Mouse (Mus musculus): ENCODE results near the gene Serpini2. TPM values are rescaled to one million over a fixed set of nuclear protein-coding genes. Genes with fewer than 3 reads are reported as not detected.

Gene Serpini2
- total and polyA plus RNA-seq, 3 experiments: not detected

GRCm38 (mm10) chr3:75259356-75259755, 10.5 kb downstream of the Serpini2 start:
- no peak for TF ChIP-seq EP300 (IDR thresholded peaks at IDR 0.05; ENCODE audit: insufficient read depth, low read depth, low read length)
- no peak for TF ChIP-seq POLR2A (IDR thresholded peaks at IDR 0.05; ENCODE audit: insufficient read depth, low read depth, low read length)
- Histone ChIP-seq H3K36me3 (ENCODE audit: control insufficient read depth, insufficient read depth, low read length) (no peaks in the 10 kb centered on the region), H3K79me2 (replicated peaks; ENCODE audit: control insufficient read depth, insufficient read depth, low read length) (no peaks in the 10 kb centered on the region), H3K4me1 (ENCODE audit: control insufficient read depth, insufficient read depth, low read length) (no peaks in the 10 kb centered on the region), H3K4me3 (no peak overlapping the region), H3K27me3 (ENCODE audit: control insufficient read depth, insufficient read depth, low read length) (no peaks in the 10 kb centered on the region), H3K9ac (ENCODE audit: low read depth, low read length) (no peak overlapping the region), H3K27ac (no peak overlapping the region)
- no peak for DNase-seq
- intact Hi-C loops (cut with DNase I): no loop called here

DNA sequence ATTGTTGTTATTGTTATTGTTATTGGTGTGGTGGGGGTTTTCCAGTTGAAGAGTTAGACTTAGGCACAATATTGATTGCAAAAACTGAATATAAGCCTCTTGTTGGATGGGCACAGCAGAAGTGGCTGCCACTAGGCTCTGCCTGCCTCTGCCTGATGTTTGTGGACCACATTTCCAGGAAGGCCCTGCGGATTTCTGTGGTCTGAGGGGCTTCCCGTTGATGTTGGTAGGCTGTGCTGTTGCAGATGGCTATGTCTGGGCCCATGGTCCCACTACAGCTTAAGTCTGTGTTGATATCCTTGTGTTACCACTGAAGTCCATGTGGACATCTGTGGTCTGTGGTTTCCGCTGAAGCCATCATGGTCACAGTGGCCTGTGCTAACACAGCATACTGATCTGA, 50.2 kb downstream of the Serpini2 start:
- DNase-seq: no peak
- no peaks in the 10 kb centered on the region for H3K36me3 ChIP-seq (ENCODE audit: control insufficient read depth, insufficient read depth, low read length)
- H3K4me3 ChIP-seq: no peak overlapping the region
- no peaks in the 10 kb centered on the region for H3K27me3 ChIP-seq (ENCODE audit: control insufficient read depth, insufficient read depth, low read length)
- H3K4me1 ChIP-seq (ENCODE audit: control insufficient read depth, insufficient read depth, low read length): no peaks in the 10 kb centered on the region
- TF ChIP-seq POLR2A (IDR thresholded peaks at IDR 0.05; ENCODE audit: insufficient read depth, low read depth, low read length): no peak
- no peak for TF ChIP-seq CTCF (IDR thresholded peaks at IDR 0.05)
- TF ChIP-seq EP300 (IDR thresholded peaks at IDR 0.05; ENCODE audit: insufficient read depth, low read depth, low read length): no peak
- WGBS: 68% methylated on average over 3 of the region's 3 CpGs
- no peak overlapping the region for H3K27ac ChIP-seq
- H3K9ac ChIP-seq (ENCODE audit: low read depth, low read length): no peak overlapping the region
- intact Hi-C loops (cut with DNase I): loop anchor here (1.0 to 5.0 kb wide), 2 partner anchors 298 to 501 kb away; no protein-coding TSS in a partner anchor
- H3K79me2 ChIP-seq (replicated peaks; ENCODE audit: control insufficient read depth, insufficient read depth, low read length): no peaks in the 10 kb centered on the region

GRCm38 (mm10) chr3:75219211-75219610, 50.7 kb downstream of the Serpini2 start:
- Histone ChIP-seq H3K36me3 (ENCODE audit: control insufficient read depth, insufficient read depth, low read length) (no peaks in the 10 kb centered on the region), H3K27me3 (ENCODE audit: control insufficient read depth, insufficient read depth, low read length) (no peaks in the 10 kb centered on the region), H3K9ac (ENCODE audit: low read depth, low read length) (no peak overlapping the region), H3K4me1 (ENCODE audit: control insufficient read depth, insufficient read depth, low read length) (no peaks in the 10 kb centered on the region), H3K79me2 (replicated peaks; ENCODE audit: control insufficient read depth, insufficient read depth, low read length) (no peaks in the 10 kb centered on the region), H3K4me3 (no peak overlapping the region), H3K27ac (no peak overlapping the region)
- TF ChIP-seq POLR2A (IDR thresholded peaks at IDR 0.05; ENCODE audit: insufficient read depth, low read depth, low read length): no peak
- TF ChIP-seq CTCF (IDR thresholded peaks at IDR 0.05): peak; percentile 65
- WGBS: 12% methylated on average over 1 of the region's 1 CpGs
- intact Hi-C loops (cut with DNase I): loop anchor here (1.0 kb wide), 1 partner anchor 501 kb away; no protein-coding TSS in a partner anchor
- DNase-seq: peak in 1 of 2 experiments; percentile 28

- DNase-seq: peak in 1 of 2 experiments; percentile 26
- Histone ChIP-seq H3K27me3 (ENCODE audit: control insufficient read depth, insufficient read depth, low read length) (no peaks in the 10 kb centered on the region), H3K9ac (ENCODE audit: low read depth, low read length) (no peak overlapping the region), H3K36me3 (ENCODE audit: control insufficient read depth, insufficient read depth, low read length) (no peaks in the 10 kb centered on the region), H3K79me2 (replicated peaks; ENCODE audit: control insufficient read depth, insufficient read depth, low read length) (no peaks in the 10 kb centered on the region), H3K27ac (no peak overlapping the region), H3K4me1 (ENCODE audit: control insufficient read depth, insufficient read depth, low read length) (no peaks in the 10 kb centered on the region), H3K4me3 (no peak overlapping the region)
- peak; percentile 77 for TF ChIP-seq CTCF (IDR thresholded peaks at IDR 0.05)
- no peak for TF ChIP-seq EP300 (IDR thresholded peaks at IDR 0.05; ENCODE audit: insufficient read depth, low read depth, low read length)
- TF ChIP-seq POLR2A (IDR thresholded peaks at IDR 0.05; ENCODE audit: insufficient read depth, low read depth, low read length): no peak
- WGBS: 31% methylated on average over 12 of the region's 12 CpGs
- intact Hi-C loops (cut with DNase I): no loop called here
Observed at GRCm38 (mm10) chr3:75202808-75203503, 66.9 kb downstream of the Serpini2 start.

Other genes starting within 250 kb of the Serpini2 start
- gene Zbbx, start 105.0 kb downstream of the Serpini2 start, total RNA-seq (2021): not detected
- gene Zbbx, start 105.0 kb downstream of the Serpini2 start, polyA plus RNA-seq (2012; rRNA removed): 0.12 TPM in 1 of 2 replicates, not detected in the other
- not detected for gene Wdr49, start 212.1 kb upstream of the Serpini2 start, total RNA-seq (2021)
- gene Wdr49, start 212.1 kb upstream of the Serpini2 start, polyA plus RNA-seq (2012; rRNA removed): not detected in 2 replicates

Data from heart, adult 2 months (tissue).